Mouse (Mus musculus): ENCODE data around the gene Nup98. TPM values are rescaled to one million over a fixed set of nuclear protein-coding genes. Genes with fewer than 3 reads are reported as not detected.

The Nup98 gene
- polyA plus RNA-seq (2015; fragmentation: Nextera tagmentation; extraction: Ambion mirVana), result 20.7 and 20.8 TPM in 2 replicates

DNA sequence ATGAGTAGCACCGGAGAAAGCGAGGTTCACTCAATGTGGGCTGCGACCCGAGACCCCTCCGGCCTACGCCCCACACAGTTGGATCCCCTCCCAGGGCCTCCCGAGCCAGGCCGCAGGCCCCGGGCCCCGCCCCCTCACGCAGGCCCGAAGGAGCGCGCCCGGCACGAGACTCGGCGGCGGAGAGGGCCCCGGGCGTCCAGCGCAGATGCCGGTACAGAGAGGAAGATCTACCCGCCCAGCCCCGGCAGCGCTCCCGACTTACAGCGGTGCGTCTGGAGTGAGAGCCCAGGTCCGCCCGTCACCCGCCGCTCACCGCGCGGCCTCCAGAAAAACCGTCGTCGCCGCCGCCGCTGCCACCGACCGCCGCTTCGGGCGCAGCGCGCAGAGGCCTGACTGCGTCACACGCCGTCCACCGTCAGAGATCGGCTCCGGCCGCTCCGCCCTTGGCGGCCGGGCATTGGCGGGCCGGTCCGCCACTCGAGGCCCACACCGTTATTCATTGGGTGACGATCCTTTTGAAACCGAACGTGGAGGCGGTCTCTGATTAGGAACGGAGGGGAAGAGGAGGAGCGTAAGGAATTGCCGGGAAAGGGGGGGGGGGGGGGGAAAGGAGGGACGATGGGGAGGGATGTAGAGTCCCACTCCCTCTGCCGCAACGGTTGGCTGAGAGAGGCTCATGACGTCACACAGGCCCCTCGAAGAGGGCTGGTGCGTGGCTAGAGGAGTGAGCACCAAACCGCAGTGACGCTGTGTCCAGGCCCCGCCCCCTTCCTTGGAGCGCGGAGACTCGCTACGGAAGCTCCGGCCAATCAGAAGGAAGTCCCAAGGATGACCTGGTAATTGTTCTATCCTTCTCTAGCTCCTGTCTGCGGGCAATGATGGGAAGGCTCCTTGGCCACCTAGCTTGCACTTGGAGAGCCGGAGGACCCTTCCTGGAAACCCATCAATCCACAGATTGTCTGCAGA, at the start of gene Nup98, which contains the start of gene Pgap2:
TSS of gene Nup98 (minus strand) at position 421 of the 966 bp plus-strand sequence.
TSS of gene Pgap2 (plus strand) at position 453 of the 966 bp plus-strand sequence.
- Histone ChIP-seq H3K27ac (ENCODE audit: low read length) (peak within 1 kb of the TSS; percentile 94), H3K9me3 (replicated peaks; ENCODE audit: control insufficient read depth, low read length) (no peaks in the 10 kb centered on the region), H3K9ac (ENCODE audit: low read length) (peak within 1 kb of the TSS; percentile 85), H3K27me3 (ENCODE audit: control insufficient read depth, insufficient read depth, low read length) (no peaks in the 10 kb centered on the region), H3K4me1 (ENCODE audit: control insufficient read depth, insufficient read depth, low read length) (peaks cover 11% of the 10 kb centered on the region), H3K4me2 (ENCODE audit: low read depth, low read length) (peak within 1 kb of the TSS; percentile 92), H3K4me3 (ENCODE audit: low read length) (peak within 1 kb of the TSS; percentile 81), H3K36me3 (ENCODE audit: control insufficient read depth, insufficient read depth) (no peaks in the 10 kb centered on the region)
- ATAC-seq (replicated peaks; ENCODE audit: extremely low read depth, insufficient read depth, low FRiP score), result peak; percentile 98
- WGBS, result under 1% methylated on average over 81 of the region's 87 CpGs

DNA sequence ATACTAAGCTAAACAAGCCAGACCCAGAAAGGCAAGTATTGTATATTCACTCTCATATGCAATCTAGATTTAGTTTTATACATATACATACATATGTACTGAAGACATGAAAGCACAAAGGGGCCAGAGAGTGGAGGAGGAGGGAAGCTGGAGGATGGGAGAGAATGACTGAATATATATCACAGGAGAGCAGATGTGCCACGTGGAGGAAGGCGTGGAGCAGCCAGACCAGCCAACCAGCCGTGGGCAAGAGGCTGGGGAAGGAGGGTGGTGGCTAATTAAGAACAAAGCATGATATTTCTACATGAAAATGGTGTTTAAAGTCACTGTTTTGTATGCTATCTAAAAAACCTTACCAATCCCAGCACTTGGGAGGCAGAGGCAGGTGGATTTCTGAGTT, 48.8 kb upstream of the Nup98 start:
- Histone ChIP-seq H3K4me2 (ENCODE audit: low read depth, low read length) (no peak overlapping the region), H3K4me1 (ENCODE audit: control insufficient read depth, insufficient read depth, low read length) (no peaks in the 10 kb centered on the region), H3K4me3 (ENCODE audit: low read length) (no peak overlapping the region), H3K27ac (ENCODE audit: low read length) (no peak overlapping the region), H3K27me3 (ENCODE audit: control insufficient read depth, insufficient read depth, low read length) (no peaks in the 10 kb centered on the region; the same call in 1 of the 2 replicates), H3K9me3 (replicated peaks; ENCODE audit: control insufficient read depth, low read length) (no peaks in the 10 kb centered on the region), H3K9ac (ENCODE audit: low read length) (no peak overlapping the region), H3K36me3 (ENCODE audit: control insufficient read depth, insufficient read depth) (no peaks in the 10 kb centered on the region)
- no peak for ATAC-seq (replicated peaks; ENCODE audit: extremely low read depth, insufficient read depth, low FRiP score)
- 73% methylated on average over 3 of the region's 3 CpGs for WGBS

DNA sequence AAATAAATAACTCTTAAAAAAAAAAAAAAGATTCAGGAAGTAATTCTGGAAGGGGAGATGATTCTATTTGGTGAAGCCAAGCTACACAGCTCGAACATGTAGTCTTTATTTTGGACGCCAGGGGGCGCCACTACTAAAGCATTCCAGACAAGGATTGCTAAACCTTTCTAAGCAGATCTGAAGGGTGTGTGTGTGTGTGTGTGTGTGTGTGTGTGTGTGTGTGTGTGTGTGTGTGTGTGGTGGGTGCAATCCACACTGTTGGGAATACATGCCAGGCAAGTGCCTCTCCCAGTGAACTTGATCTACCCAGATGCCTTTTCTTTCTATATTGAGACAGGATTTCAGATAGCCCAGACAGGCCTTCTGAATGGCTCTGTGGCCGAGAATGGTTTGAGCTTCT, 48.2 kb upstream of the Nup98 start:
- Histone ChIP-seq H3K27me3 (ENCODE audit: control insufficient read depth, insufficient read depth, low read length) (no peaks in the 10 kb centered on the region; the same call in 1 of the 2 replicates), H3K4me1 (ENCODE audit: control insufficient read depth, insufficient read depth, low read length) (no peaks in the 10 kb centered on the region), H3K4me3 (ENCODE audit: low read length) (no peak overlapping the region), H3K36me3 (ENCODE audit: control insufficient read depth, insufficient read depth) (no peaks in the 10 kb centered on the region), H3K27ac (ENCODE audit: low read length) (no peak overlapping the region), H3K4me2 (ENCODE audit: low read depth, low read length) (no peak overlapping the region), H3K9me3 (replicated peaks; ENCODE audit: control insufficient read depth, low read length) (no peaks in the 10 kb centered on the region), H3K9ac (ENCODE audit: low read length) (no peak overlapping the region)
- ATAC-seq (replicated peaks; ENCODE audit: extremely low read depth, insufficient read depth, low FRiP score), result peak; percentile 32
- 16% methylated on average over 4 of the region's 4 CpGs for WGBS

DNA sequence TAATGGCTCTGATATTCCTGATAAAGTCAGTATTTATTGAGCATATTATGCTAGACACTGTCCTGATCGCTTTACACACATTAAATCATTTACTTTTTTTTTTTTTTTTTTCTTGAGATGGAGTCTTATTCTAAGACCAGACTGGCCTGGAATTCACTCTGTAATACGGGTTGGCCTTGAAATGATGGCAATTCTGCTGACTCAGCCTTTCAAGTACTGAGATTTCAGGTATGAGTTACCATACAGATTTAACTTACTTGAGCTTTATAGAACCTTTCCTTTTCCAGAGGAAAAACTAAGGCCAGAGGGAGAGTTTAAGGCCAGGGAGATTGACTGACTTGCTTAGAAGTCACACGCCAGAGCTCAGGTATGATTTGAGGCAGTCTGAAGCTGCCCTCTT, 46.7 kb upstream of the Nup98 start:
- H3K27ac ChIP-seq (ENCODE audit: low read length), result no peak overlapping the region
- H3K4me3 ChIP-seq (ENCODE audit: low read length), result no peak overlapping the region
- no peaks in the 10 kb centered on the region; the same call in 1 of the 2 replicates for H3K27me3 ChIP-seq (ENCODE audit: control insufficient read depth, insufficient read depth, low read length)
- H3K4me1 ChIP-seq (ENCODE audit: control insufficient read depth, insufficient read depth, low read length), result no peaks in the 10 kb centered on the region
- H3K9ac ChIP-seq (ENCODE audit: low read length), result no peak overlapping the region
- H3K4me2 ChIP-seq (ENCODE audit: low read depth, low read length), result no peak overlapping the region
- H3K36me3 ChIP-seq (ENCODE audit: control insufficient read depth, insufficient read depth), result no peaks in the 10 kb centered on the region
- H3K9me3 ChIP-seq (replicated peaks; ENCODE audit: control insufficient read depth, low read length), result no peaks in the 10 kb centered on the region
- WGBS, result 75% methylated on average over 3 of the region's 3 CpGs
- ATAC-seq (replicated peaks; ENCODE audit: extremely low read depth, insufficient read depth, low FRiP score), result no peak

DNA sequence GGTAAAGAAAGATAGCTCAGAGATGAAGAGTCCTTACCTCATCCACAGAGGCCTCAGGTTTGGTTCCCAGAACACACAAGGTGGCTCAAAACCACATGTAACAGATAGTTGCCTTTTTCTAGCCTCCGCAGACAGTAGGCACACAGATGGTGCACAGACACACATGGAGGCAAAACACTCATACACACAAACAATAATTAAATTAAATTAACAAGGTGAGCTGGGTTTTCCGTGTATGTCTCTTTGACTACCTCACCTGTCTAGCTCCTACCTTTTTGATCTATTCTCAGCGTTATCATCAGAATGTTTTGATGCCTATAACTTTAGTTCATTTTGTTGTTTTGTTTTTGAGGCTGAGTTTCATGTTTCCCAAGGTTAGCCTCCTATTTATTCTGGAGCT, 46.0 kb upstream of the Nup98 start, which contains the start of gene Rhog:
TSS of gene Rhog (minus strand) at position 101 of the 400 bp plus-strand sequence.
- H3K36me3 ChIP-seq (ENCODE audit: control insufficient read depth, insufficient read depth), result no peaks in the 10 kb centered on the region
- no peaks in the 10 kb centered on the region for H3K9me3 ChIP-seq (replicated peaks; ENCODE audit: control insufficient read depth, low read length)
- H3K4me2 ChIP-seq (ENCODE audit: low read depth, low read length), result no peak within 1 kb of the TSS
- H3K9ac ChIP-seq (ENCODE audit: low read length), result no peak within 1 kb of the TSS
- ATAC-seq (replicated peaks; ENCODE audit: extremely low read depth, insufficient read depth, low FRiP score), result no peak
- 76% methylated on average over 3 of the region's 3 CpGs for WGBS
- peaks cover 5% of the 10 kb centered on the region for H3K4me1 ChIP-seq (ENCODE audit: control insufficient read depth, insufficient read depth, low read length)
- H3K4me3 ChIP-seq (ENCODE audit: low read length), result no peak within 1 kb of the TSS
- H3K27me3 ChIP-seq (ENCODE audit: control insufficient read depth, insufficient read depth, low read length), result no peaks in the 10 kb centered on the region; the same call in 1 of the 2 replicates
- no peak within 1 kb of the TSS for H3K27ac ChIP-seq (ENCODE audit: low read length)

DNA sequence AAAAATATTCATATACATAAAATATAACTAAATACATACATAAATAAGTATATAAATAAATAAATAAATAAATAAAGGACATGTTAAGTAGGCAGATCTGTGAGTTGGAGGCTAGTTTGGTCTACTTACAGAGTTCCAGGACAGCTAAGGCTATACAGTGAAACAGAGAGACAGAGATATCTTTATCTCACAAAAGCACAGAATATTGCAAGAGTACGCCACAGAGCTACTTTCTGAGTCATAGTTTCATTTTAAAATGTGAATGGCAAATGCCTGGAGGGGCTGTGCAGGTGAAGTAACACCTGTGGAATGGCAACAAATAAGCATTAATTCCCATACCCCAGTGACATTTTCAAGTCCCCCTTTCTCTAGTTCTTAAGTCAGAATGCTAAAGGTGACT, 43.7 kb upstream of the Nup98 start:
- H3K4me1 ChIP-seq (ENCODE audit: control insufficient read depth, insufficient read depth, low read length), result peaks cover 12% of the 10 kb centered on the region
- H3K27me3 ChIP-seq (ENCODE audit: control insufficient read depth, insufficient read depth, low read length), result no peaks in the 10 kb centered on the region; the same call in 1 of the 2 replicates
- 75% methylated on average over 1 of the region's 1 CpGs for WGBS
- H3K9me3 ChIP-seq (replicated peaks; ENCODE audit: control insufficient read depth, low read length), result no peaks in the 10 kb centered on the region
- H3K36me3 ChIP-seq (ENCODE audit: control insufficient read depth, insufficient read depth), result no peaks in the 10 kb centered on the region
- no peak overlapping the region for H3K27ac ChIP-seq (ENCODE audit: low read length)
- ATAC-seq (replicated peaks; ENCODE audit: extremely low read depth, insufficient read depth, low FRiP score), result no peak
- no peak overlapping the region for H3K9ac ChIP-seq (ENCODE audit: low read length)
- no peak overlapping the region for H3K4me3 ChIP-seq (ENCODE audit: low read length)
- no peak overlapping the region for H3K4me2 ChIP-seq (ENCODE audit: low read depth, low read length)

DNA sequence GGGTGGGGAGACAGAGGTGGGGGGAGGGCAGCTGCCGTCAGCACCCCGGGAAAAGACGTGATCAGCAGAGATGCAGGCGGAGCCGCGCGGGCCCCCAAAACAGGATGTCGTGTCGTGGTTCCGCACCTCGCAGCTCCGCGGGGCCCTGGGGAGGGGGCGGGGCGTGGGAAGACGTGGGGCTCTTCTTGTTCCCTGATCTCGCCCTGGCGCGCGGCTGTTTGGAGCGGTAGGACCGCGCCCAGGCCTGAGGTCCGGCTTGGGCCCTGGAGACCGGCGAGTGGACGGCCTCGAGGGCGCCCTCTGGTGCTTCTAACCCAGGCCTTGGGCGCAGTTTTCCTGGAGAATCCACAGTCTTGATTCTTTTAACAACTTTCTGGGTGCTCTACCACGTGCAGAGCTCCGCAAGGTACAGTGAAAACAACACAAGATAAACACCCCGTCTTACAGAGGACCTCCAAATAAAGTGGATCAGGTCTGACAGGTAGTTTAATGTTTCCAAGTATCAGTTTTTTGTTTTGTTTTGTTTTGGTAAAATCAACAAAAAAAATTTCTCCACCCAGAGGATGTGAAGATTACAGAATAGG, 40.7 kb upstream of the Nup98 start:
- peaks cover 40% of the 10 kb centered on the region for H3K4me1 ChIP-seq (ENCODE audit: control insufficient read depth, insufficient read depth, low read length)
- H3K9ac ChIP-seq (ENCODE audit: low read length), result peak overlapping the region; percentile 99
- H3K9me3 ChIP-seq (replicated peaks; ENCODE audit: control insufficient read depth, low read length), result no peaks in the 10 kb centered on the region
- no peaks in the 10 kb centered on the region for H3K27me3 ChIP-seq (ENCODE audit: control insufficient read depth, insufficient read depth, low read length)
- no peaks in the 10 kb centered on the region for H3K36me3 ChIP-seq (ENCODE audit: control insufficient read depth, insufficient read depth)
- peak overlapping the region; percentile 84 for H3K4me2 ChIP-seq (ENCODE audit: low read depth, low read length)
- WGBS, result under 1% methylated on average over 32 of the region's 33 CpGs
- H3K4me3 ChIP-seq (ENCODE audit: low read length), result peak overlapping the region; percentile 94
- peak; percentile 79 for ATAC-seq (replicated peaks; ENCODE audit: extremely low read depth, insufficient read depth, low FRiP score)
- H3K27ac ChIP-seq (ENCODE audit: low read length), result peak overlapping the region; percentile 91

DNA sequence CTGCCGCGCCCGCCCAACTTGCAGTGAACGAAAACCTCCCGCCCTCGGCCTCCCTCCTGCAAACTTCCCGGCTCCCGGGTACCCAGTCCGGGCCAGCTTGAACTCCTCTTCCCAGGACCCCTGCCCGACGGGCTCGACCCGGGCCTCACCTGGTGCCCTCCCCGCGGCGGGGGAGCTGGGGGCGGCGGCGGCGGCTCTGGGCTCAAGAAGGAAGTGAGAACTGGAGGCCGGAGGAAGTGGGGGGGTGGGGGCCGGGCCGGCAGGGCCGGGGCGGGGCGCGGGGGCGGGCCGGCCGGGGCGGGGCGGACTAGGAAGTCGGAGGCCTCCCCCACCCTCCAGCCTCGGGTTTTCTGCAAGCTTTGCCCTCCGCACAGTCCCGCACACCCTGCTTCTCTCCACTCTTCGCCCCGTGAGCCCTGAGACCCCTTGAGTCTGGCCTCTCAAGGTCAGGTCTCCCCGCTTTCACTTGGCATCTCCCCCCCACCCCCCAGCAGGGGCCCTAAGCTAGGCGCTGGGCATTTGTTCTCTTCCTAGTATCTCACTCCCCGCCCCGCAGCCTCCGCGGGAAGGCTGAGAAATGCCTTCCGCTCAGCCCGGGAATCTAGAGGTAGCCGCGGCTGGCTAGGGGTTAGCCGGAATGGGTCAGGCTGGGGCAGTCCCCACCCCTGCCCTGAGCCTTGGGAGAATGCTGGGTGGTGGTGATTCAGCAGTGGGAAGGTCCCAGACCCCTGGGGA, 40.1 kb upstream of the Nup98 start:
- Histone ChIP-seq H3K9ac (ENCODE audit: low read length) (peak overlapping the region; percentile 99), H3K4me1 (ENCODE audit: control insufficient read depth, insufficient read depth, low read length) (peaks cover 46% of the 10 kb centered on the region), H3K4me2 (ENCODE audit: low read depth, low read length) (peak overlapping the region; percentile 84), H3K27ac (ENCODE audit: low read length) (peak overlapping the region; percentile 91), H3K27me3 (ENCODE audit: control insufficient read depth, insufficient read depth, low read length) (no peaks in the 10 kb centered on the region), H3K4me3 (ENCODE audit: low read length) (peak overlapping the region; percentile 94), H3K36me3 (ENCODE audit: control insufficient read depth, insufficient read depth) (no peaks in the 10 kb centered on the region), H3K9me3 (replicated peaks; ENCODE audit: control insufficient read depth, low read length) (no peaks in the 10 kb centered on the region)
- ATAC-seq (replicated peaks; ENCODE audit: extremely low read depth, insufficient read depth, low FRiP score), result peak; percentile 85
- WGBS, result under 1% methylated on average over 31 of the region's 49 CpGs

Measured in heart, embryonic 16.5 days (tissue).